Mouse (Mus musculus) heart, embryonic 11.5 days (tissue): ENCODE measurements at regions not wholly inside any gene's neighbourhood (a gene's known extent, or its start where the extent isn't known, plus 50 kb on each side); places are given as distances from the start of the nearest gene placed in this dataset.

Experiments
- ATAC-seq: fragments of 200-750 bp; cut with Nextera tagmentation; replicated peaks from 2 replicates; pipeline ENCODE4 v1.8.0; 2017; ENCODE audit warnings: moderate library complexity; ENCODE audit not compliant: insufficient number of reproducible peaks, low FRiP score, low TSS enrichment
- H3K27ac ChIP-seq: fragments of 300-500 bp; sonication (generic); 2 replicates; pipeline ENCODE4 v1.5.1; 2014; ENCODE audit warnings: mild to moderate bottlenecking, low read depth, low read length
- H3K27me3 ChIP-seq: fragments of 300-500 bp; sonication (generic); 2 replicates; pipeline ENCODE4 v1.6.1; 2014; ENCODE audit warnings: mild to moderate bottlenecking, low read length, mixed read lengths; ENCODE audit not compliant: control insufficient read depth, insufficient read depth
- H3K36me3 ChIP-seq: fragments of 300-500 bp; sonication (generic); 2 replicates; pipeline ENCODE4 v1.6.1; 2014; ENCODE audit warnings: mild to moderate bottlenecking, low read length, moderate library complexity, mixed read lengths; ENCODE audit not compliant: control insufficient read depth, insufficient read depth
- H3K4me1 ChIP-seq: fragments of 300-500 bp; sonication (generic); 2 replicates; pipeline ENCODE4 v1.6.1; 2014; ENCODE audit warnings: low read length; ENCODE audit not compliant: control insufficient read depth, insufficient read depth
- H3K4me2 ChIP-seq: fragments of 300-500 bp; sonication (generic); 2 replicates; pipeline ENCODE4 v1.6.1; 2014; ENCODE audit warnings: mild to moderate bottlenecking, moderate library complexity
- H3K4me3 ChIP-seq: fragments of 300-500 bp; sonication (generic); 2 replicates; pipeline ENCODE4 v1.5.1; 2014; ENCODE audit warnings: low read depth, low read length
- H3K9ac ChIP-seq: fragments of 300-500 bp; sonication (generic); 2 replicates; pipeline ENCODE4 v1.6.1; 2014; ENCODE audit warnings: mild to moderate bottlenecking, low read depth, low read length, moderate library complexity
- H3K9me3 ChIP-seq: fragments of 300-500 bp; sonication (generic); replicated peaks from 2 replicates; pipeline ENCODE4 v1.6.1; 2016; ENCODE audit warnings: low read length; ENCODE audit not compliant: control insufficient read depth
- WGBS: fragments of 180-500 bp; shearing (Covaris S2); extraction: QIAGEN DNeasy Blood & Tissue Kit; methylation state at CpG from one replicate; pipeline ENCODE4 v1.1.7; 2014; ENCODE audit not compliant: insufficient replicate concordance; 5-methylcytosine and 5-hydroxymethylcytosine counted together

GRCm38 (mm10) chr3:105353268-105353667 is 98.9 kb upstream of the Kcnd3 start:
- H3K4me2 ChIP-seq: no peak overlapping the region
- H3K9me3 ChIP-seq: no peaks in the 10 kb centered on the region
- H3K4me3 ChIP-seq: no peak overlapping the region
- no peak overlapping the region for H3K9ac ChIP-seq
- H3K27ac ChIP-seq: no peak overlapping the region; the same call in 1 of the 2 replicates
- H3K36me3 ChIP-seq: no peaks in the 10 kb centered on the region
- ATAC-seq: no peak
- WGBS: 82% methylated on average over 4 of the region's 4 CpGs
- no peaks in the 10 kb centered on the region; the same call in 1 of the 2 replicates for H3K4me1 ChIP-seq
- no peaks in the 10 kb centered on the region for H3K27me3 ChIP-seq

- no peaks in the 10 kb centered on the region; the same call in 1 of the 2 replicates for H3K4me1 ChIP-seq
- ATAC-seq: no peak
- H3K27me3 ChIP-seq: no peaks in the 10 kb centered on the region
- no peak overlapping the region for H3K27ac ChIP-seq
- H3K9ac ChIP-seq: no peak overlapping the region
- 78% methylated on average over 16 of the region's 16 CpGs for WGBS
- H3K4me2 ChIP-seq: no peak overlapping the region
- H3K4me3 ChIP-seq: no peak overlapping the region
- H3K36me3 ChIP-seq: no peaks in the 10 kb centered on the region
- H3K9me3 ChIP-seq: no peaks in the 10 kb centered on the region
Observed at GRCm38 (mm10) chr3:105354123-105354931, 97.8 kb upstream of the Kcnd3 start.

GRCm38 (mm10) chr3:105357511-105357910 is 94.6 kb upstream of the Kcnd3 start:
- Histone ChIP-seq H3K4me1 (no peaks in the 10 kb centered on the region; the same call in 1 of the 2 replicates), H3K4me3 (no peak overlapping the region), H3K27ac (no peak overlapping the region), H3K9ac (no peak overlapping the region), H3K27me3 (no peaks in the 10 kb centered on the region), H3K9me3 (no peaks in the 10 kb centered on the region), H3K36me3 (no peaks in the 10 kb centered on the region), H3K4me2 (no peak overlapping the region)
- ATAC-seq: no peak
- WGBS: 64% methylated on average over 2 of the region's 2 CpGs

GRCm38 (mm10) chr3:105359636-105360035 is 92.5 kb upstream of the Kcnd3 start:
- no peak overlapping the region for H3K4me3 ChIP-seq
- no peaks in the 10 kb centered on the region for H3K4me1 ChIP-seq
- H3K9me3 ChIP-seq: no peaks in the 10 kb centered on the region
- H3K36me3 ChIP-seq: no peaks in the 10 kb centered on the region
- H3K27ac ChIP-seq: no peak overlapping the region
- 60% methylated on average over 3 of the region's 3 CpGs for WGBS
- no peaks in the 10 kb centered on the region for H3K27me3 ChIP-seq
- no peak for ATAC-seq
- no peak overlapping the region for H3K9ac ChIP-seq
- no peak overlapping the region for H3K4me2 ChIP-seq

GRCm38 (mm10) chr3:105364685-105365084 is 87.4 kb upstream of the Kcnd3 start:
- WGBS: 81% methylated on average over 5 of the region's 5 CpGs
- no peak overlapping the region for H3K9ac ChIP-seq
- H3K9me3 ChIP-seq: no peaks in the 10 kb centered on the region
- no peak overlapping the region for H3K4me2 ChIP-seq
- peaks cover 6% of the 10 kb centered on the region; the same call in 1 of the 2 replicates for H3K4me1 ChIP-seq
- H3K4me3 ChIP-seq: no peak overlapping the region
- H3K36me3 ChIP-seq: no peaks in the 10 kb centered on the region
- ATAC-seq: no peak
- no peaks in the 10 kb centered on the region for H3K27me3 ChIP-seq
- H3K27ac ChIP-seq: no peak overlapping the region

- Histone ChIP-seq H3K9ac (no peak overlapping the region), H3K36me3 (no peaks in the 10 kb centered on the region)
- WGBS: 82% methylated on average over 6 of the region's 6 CpGs
Observed at GRCm38 (mm10) chr3:105366806-105367205, 85.3 kb upstream of the Kcnd3 start.

GRCm38 (mm10) chr3:105367972-105368371 is 84.2 kb upstream of the Kcnd3 start:
- no peaks in the 10 kb centered on the region for H3K36me3 ChIP-seq
- 78% methylated on average over 8 of the region's 8 CpGs for WGBS
- no peak overlapping the region for H3K27ac ChIP-seq
- H3K9me3 ChIP-seq: no peaks in the 10 kb centered on the region
- no peaks in the 10 kb centered on the region for H3K27me3 ChIP-seq
- H3K4me2 ChIP-seq: no peak overlapping the region
- peaks cover 6% of the 10 kb centered on the region; the same call in 1 of the 2 replicates for H3K4me1 ChIP-seq
- H3K9ac ChIP-seq: no peak overlapping the region
- no peak overlapping the region for H3K4me3 ChIP-seq
- no peak for ATAC-seq

More at GRCm38 (mm10) chr3:105366806-105367205, 85.3 kb upstream of the Kcnd3 start:
- H3K27me3 ChIP-seq: no peaks in the 10 kb centered on the region
- no peak for ATAC-seq
- no peak overlapping the region for H3K4me3 ChIP-seq
- no peak overlapping the region for H3K4me2 ChIP-seq
- H3K9me3 ChIP-seq: no peaks in the 10 kb centered on the region
- peaks cover 6% of the 10 kb centered on the region; the same call in 1 of the 2 replicates for H3K4me1 ChIP-seq
- H3K27ac ChIP-seq: no peak overlapping the region

- ATAC-seq: no peak
- Histone ChIP-seq H3K27me3 (no peaks in the 10 kb centered on the region), H3K4me3 (no peak overlapping the region), H3K4me2 (no peak overlapping the region), H3K9ac (no peak overlapping the region), H3K9me3 (no peaks in the 10 kb centered on the region), H3K4me1 (peaks cover 16% of the 10 kb centered on the region), H3K36me3 (no peaks in the 10 kb centered on the region), H3K27ac (no peak overlapping the region)
- WGBS: 74% methylated on average over 6 of the region's 6 CpGs
Observed at GRCm38 (mm10) chr3:105372371-105372828, 79.7 kb upstream of the Kcnd3 start.

GRCm38 (mm10) chr3:105374306-105374705 is 77.8 kb upstream of the Kcnd3 start:
- Histone ChIP-seq H3K9ac (no peak overlapping the region), H3K4me3 (no peak overlapping the region), H3K27ac (no peak overlapping the region), H3K9me3 (no peaks in the 10 kb centered on the region), H3K27me3 (no peaks in the 10 kb centered on the region), H3K36me3 (no peaks in the 10 kb centered on the region), H3K4me2 (no peak overlapping the region), H3K4me1 (peaks cover 16% of the 10 kb centered on the region)
- whole genome bisulfite sequencing: 75% methylated on average over 1 of the region's 1 CpGs
- ATAC-seq: no peak
